Mouse (Mus musculus): ENCODE measurements at regions not wholly inside any gene's neighbourhood (a gene's known extent, or its start where the extent isn't known, plus 50 kb on each side); places are given as distances from the start of the nearest gene placed in this dataset.

DNA sequence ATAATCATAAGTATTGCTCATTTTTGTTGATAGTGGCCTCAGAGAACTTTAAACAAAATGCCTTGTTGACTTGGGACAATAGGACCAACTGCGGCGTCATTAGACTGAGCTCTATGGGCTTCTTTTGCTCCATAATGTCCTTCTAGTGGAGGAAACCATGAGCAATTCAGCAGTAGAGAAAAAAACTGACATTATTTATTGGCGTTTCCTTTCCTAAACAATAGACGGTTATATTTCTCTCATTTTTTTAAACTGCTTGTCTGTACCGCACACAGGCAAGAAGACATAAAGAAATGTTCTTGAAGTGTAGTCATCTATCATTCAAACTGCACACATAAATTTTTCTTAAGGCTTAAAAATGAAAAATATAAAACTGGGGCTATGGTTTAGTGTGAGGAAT is 310.8 kb downstream of the Basp1 start:
- H3K27me3 ChIP-seq (ENCODE audit: control insufficient read depth, insufficient read depth, low read length) = no peaks in the 10 kb centered on the region
- no peaks in the 10 kb centered on the region for H3K36me3 ChIP-seq (replicated peaks; ENCODE audit: control insufficient read depth, insufficient read depth)
- no peaks in the 10 kb centered on the region for H3K4me1 ChIP-seq (replicated peaks; ENCODE audit: control insufficient read depth, insufficient read depth, low read length)
- H3K27ac ChIP-seq = no peak overlapping the region
- DNase-seq (ENCODE audit: low spot score) (no peak), ATAC-seq (ENCODE audit: low FRiP score) (no peak)
- no peak overlapping the region for H3K9ac ChIP-seq
- no peaks in the 10 kb centered on the region for H3K9me3 ChIP-seq (ENCODE audit: control insufficient read depth, low read length)
- no peak overlapping the region for H3K4me2 ChIP-seq (replicated peaks)
- 90% methylated on average over 5 of the region's 5 CpGs for WGBS
- no peak overlapping the region for H3K4me3 ChIP-seq (replicated peaks; ENCODE audit: low read length)

DNA sequence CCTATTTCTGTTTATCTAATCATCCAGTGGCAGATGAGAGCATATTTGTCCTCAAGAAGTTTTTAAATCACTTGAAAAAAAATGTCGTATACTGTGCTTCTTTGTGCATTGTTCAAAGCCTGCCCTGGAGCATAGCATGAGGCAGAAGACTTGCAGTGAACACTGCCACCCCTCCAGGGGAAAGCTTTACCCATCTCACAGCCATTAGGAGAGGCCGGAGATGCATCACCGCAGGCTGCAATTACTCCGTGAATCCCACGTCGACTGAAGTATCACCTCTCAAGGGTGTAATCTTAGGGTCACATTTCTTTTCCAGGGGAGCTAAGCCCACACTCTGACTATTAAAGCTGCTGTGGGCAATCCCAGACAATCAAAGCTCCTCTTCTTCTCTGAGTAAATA is 319.8 kb downstream of the Basp1 start:
- Histone ChIP-seq H3K27ac (peak overlapping the region; percentile 32; the same call in 1 of the 2 replicates), H3K36me3 (replicated peaks; ENCODE audit: control insufficient read depth, insufficient read depth) (no peaks in the 10 kb centered on the region), H3K9ac (no peak overlapping the region), H3K4me1 (replicated peaks; ENCODE audit: control insufficient read depth, insufficient read depth, low read length) (peaks cover 3% of the 10 kb centered on the region; the same call in 1 of the 2 replicates), H3K9me3 (ENCODE audit: control insufficient read depth, low read length) (no peaks in the 10 kb centered on the region), H3K4me2 (replicated peaks) (no peak overlapping the region), H3K4me3 (replicated peaks; ENCODE audit: low read length) (no peak overlapping the region), H3K27me3 (ENCODE audit: control insufficient read depth, insufficient read depth, low read length) (no peaks in the 10 kb centered on the region)
- no peak for DNase-seq (ENCODE audit: low spot score)
- WGBS = 29% methylated on average over 6 of the region's 6 CpGs
- ATAC-seq (ENCODE audit: low FRiP score) = peak; percentile 48; the same call in 1 of the 2 replicates

DNA sequence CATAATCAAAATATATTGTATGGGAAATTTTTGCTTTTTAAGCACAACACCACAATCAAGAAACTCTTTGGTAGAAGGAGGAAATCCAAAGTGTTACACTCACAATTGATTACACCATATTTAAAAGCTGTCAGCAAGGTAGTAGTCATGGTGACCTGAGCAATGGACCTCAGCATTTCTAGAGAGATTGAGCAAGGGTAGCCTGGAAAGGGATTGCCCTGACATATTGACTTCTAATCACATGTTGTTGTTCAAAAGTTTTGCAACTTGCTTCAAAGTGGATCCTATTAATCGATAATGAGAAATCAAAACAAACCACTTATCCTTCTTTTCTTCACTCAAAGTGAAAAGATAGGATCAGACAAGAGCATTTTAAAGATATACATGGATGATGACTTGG is 343.9 kb downstream of the Basp1 start:
- ATAC-seq (ENCODE audit: low FRiP score) (no peak), DNase-seq (ENCODE audit: low spot score) (no peak)
- no peaks in the 10 kb centered on the region for H3K4me1 ChIP-seq (replicated peaks; ENCODE audit: control insufficient read depth, insufficient read depth, low read length)
- H3K9ac ChIP-seq = no peak overlapping the region
- H3K36me3 ChIP-seq (replicated peaks; ENCODE audit: control insufficient read depth, insufficient read depth) = no peaks in the 10 kb centered on the region
- no peak overlapping the region for H3K4me3 ChIP-seq (replicated peaks; ENCODE audit: low read length)
- no peaks in the 10 kb centered on the region for H3K27me3 ChIP-seq (ENCODE audit: control insufficient read depth, insufficient read depth, low read length)
- no peaks in the 10 kb centered on the region for H3K9me3 ChIP-seq (ENCODE audit: control insufficient read depth, low read length)
- no peak overlapping the region for H3K27ac ChIP-seq
- 93% methylated on average over 1 of the region's 1 CpGs for WGBS
- no peak overlapping the region for H3K4me2 ChIP-seq (replicated peaks)

DNA sequence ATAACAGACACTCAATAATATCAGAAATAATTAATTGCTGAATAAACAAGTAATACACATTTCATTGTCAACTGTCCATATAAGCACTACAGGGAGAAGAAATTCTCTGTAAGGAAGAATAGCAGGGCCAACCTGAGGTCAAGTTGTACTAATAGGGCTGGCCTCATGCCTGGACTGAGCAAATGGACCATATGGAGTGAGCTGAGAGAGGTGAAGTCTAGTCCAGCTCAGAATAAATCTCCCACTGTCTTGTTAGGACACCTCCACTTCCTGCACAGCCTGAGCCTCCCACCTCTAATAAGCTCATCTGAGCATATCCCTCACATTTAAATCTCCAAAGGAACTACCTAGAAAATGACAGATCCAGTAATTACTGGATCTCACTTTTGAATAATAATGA is 354.2 kb downstream of the Basp1 start:
- Histone ChIP-seq H3K27me3 (ENCODE audit: control insufficient read depth, insufficient read depth, low read length) (no peaks in the 10 kb centered on the region), H3K4me2 (replicated peaks) (no peak overlapping the region), H3K36me3 (replicated peaks; ENCODE audit: control insufficient read depth, insufficient read depth) (no peaks in the 10 kb centered on the region), H3K4me1 (replicated peaks; ENCODE audit: control insufficient read depth, insufficient read depth, low read length) (no peaks in the 10 kb centered on the region), H3K4me3 (replicated peaks; ENCODE audit: low read length) (no peak overlapping the region), H3K9me3 (ENCODE audit: control insufficient read depth, low read length) (no peaks in the 10 kb centered on the region), H3K9ac (no peak overlapping the region), H3K27ac (no peak overlapping the region)
- DNase-seq (ENCODE audit: low spot score) (no peak), ATAC-seq (ENCODE audit: low FRiP score) (no peak)

DNA sequence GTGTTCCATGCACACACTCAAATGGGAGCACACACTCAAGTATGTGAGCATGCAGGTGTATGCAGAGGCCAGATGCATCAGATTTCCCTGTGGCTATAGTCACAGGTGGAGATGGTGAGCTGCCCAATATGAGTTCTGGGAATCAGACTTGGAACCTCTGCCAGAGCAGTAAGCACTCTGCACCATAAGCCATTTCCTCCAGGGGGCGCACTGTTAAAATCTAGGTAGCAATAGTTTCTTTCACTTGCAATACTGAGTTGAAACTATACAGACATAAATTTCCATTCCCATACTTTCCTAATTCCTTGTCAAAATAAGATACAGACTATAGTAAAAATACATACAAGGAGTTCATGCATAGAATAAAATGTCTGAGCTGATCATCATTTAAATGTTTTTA is 365.7 kb downstream of the Basp1 start:
- no peaks in the 10 kb centered on the region for H3K36me3 ChIP-seq (replicated peaks; ENCODE audit: control insufficient read depth, insufficient read depth)
- ATAC-seq (ENCODE audit: low FRiP score) = no peak
- 34% methylated on average over 1 of the region's 1 CpGs for WGBS
- no peaks in the 10 kb centered on the region for H3K27me3 ChIP-seq (ENCODE audit: control insufficient read depth, insufficient read depth, low read length)
- no peaks in the 10 kb centered on the region for H3K4me1 ChIP-seq (replicated peaks; ENCODE audit: control insufficient read depth, insufficient read depth, low read length)
- H3K9me3 ChIP-seq (ENCODE audit: control insufficient read depth, low read length) = no peaks in the 10 kb centered on the region
- no peak overlapping the region for H3K27ac ChIP-seq
- DNase-seq (ENCODE audit: low spot score) = peak; percentile 70
- H3K4me2 ChIP-seq (replicated peaks) = no peak overlapping the region
- H3K4me3 ChIP-seq (replicated peaks; ENCODE audit: low read length) = no peak overlapping the region
- H3K9ac ChIP-seq = no peak overlapping the region

DNA sequence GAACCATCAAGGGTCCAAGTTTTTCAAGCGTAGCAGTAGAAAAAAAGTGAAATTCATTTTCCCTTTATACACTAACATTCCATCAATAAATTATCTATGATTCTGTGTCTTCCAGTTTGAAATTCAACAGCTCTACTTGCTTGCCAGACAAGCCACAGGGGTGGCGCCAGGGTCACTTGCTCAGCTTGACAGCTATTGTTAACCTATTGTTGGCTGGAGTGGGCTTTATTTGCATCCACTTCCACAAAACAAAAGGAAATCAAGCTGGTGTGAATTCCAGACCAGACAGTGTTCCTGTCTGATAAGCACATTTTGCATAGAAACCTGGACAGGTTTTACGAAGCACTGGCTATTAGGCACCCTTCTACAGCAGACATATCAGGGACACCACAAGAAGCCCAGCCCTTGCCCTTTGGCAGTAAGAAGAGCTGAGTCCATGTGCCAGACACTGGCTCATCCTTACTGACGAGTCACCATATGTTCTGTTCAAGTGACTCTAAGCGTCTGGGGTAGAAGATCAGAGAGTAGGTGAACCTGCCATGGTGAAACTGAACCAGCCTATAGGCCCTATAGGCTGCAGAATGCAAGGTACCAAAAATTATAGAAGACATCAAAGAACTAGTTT is 366.9 kb downstream of the Basp1 start:
- no peak for ATAC-seq (ENCODE audit: low FRiP score)
- no peaks in the 10 kb centered on the region for H3K36me3 ChIP-seq (replicated peaks; ENCODE audit: control insufficient read depth, insufficient read depth)
- DNase-seq (ENCODE audit: low spot score) = no peak
- H3K27me3 ChIP-seq (ENCODE audit: control insufficient read depth, insufficient read depth, low read length) = no peaks in the 10 kb centered on the region
- H3K9me3 ChIP-seq (ENCODE audit: control insufficient read depth, low read length) = no peaks in the 10 kb centered on the region
- H3K4me3 ChIP-seq (replicated peaks; ENCODE audit: low read length) = no peak overlapping the region
- H3K4me1 ChIP-seq (replicated peaks; ENCODE audit: control insufficient read depth, insufficient read depth, low read length) = no peaks in the 10 kb centered on the region
- no peak overlapping the region for H3K9ac ChIP-seq
- WGBS = 27% methylated on average over 5 of the region's 5 CpGs
- no peak overlapping the region for H3K4me2 ChIP-seq (replicated peaks)
- no peak overlapping the region for H3K27ac ChIP-seq

DNA sequence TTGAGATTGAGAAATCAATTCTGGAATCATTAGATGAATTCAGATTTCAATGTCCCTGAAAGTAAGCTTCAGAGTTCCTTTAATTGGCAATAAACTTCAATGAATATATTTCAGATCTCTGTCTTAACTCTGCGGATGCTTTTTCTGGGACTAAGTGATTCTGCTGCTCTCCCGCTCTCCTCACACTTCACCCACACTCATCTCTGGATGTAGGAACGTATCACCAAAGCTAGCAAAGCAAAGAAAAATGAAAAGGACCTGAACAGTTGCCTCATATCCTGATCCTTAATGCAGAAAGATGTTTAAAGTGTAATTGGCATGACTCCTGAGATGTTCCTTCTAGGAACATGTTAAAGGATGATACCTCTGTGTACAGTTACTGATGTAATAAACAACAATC is 377.3 kb downstream of the Basp1 start:
- Histone ChIP-seq H3K4me3 (replicated peaks; ENCODE audit: low read length) (no peak overlapping the region), H3K27me3 (ENCODE audit: control insufficient read depth, insufficient read depth, low read length) (no peaks in the 10 kb centered on the region), H3K9me3 (ENCODE audit: control insufficient read depth, low read length) (no peaks in the 10 kb centered on the region), H3K4me1 (replicated peaks; ENCODE audit: control insufficient read depth, insufficient read depth, low read length) (no peaks in the 10 kb centered on the region), H3K27ac (no peak overlapping the region), H3K36me3 (replicated peaks; ENCODE audit: control insufficient read depth, insufficient read depth) (no peaks in the 10 kb centered on the region), H3K9ac (no peak overlapping the region), H3K4me2 (replicated peaks) (no peak overlapping the region)
- 89% methylated on average over 3 of the region's 3 CpGs for whole genome bisulfite sequencing
- no peak for ATAC-seq (ENCODE audit: low FRiP score)
- DNase-seq (ENCODE audit: low spot score) = no peak

DNA sequence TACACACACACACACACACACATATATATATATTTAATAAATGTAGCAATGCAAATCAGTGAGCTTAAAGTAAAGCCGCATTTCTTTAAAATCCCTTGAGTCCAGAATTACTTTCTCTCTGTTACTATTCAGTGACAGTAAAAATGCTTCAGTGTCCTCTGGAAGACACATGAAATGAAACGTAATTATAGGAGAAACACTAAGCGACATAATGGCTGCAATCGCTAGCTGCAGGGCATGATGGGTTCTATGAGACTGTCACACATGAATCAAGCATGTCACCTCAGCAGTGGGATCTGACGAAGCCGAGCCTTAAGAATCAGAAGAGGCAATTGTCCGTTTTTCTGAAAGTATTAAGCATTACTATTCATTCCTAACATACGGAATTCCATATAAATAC is 385.7 kb downstream of the Basp1 start:
- H3K4me3 ChIP-seq (replicated peaks; ENCODE audit: low read length) = no peak overlapping the region
- 39% methylated on average over 8 of the region's 8 CpGs for WGBS
- no peaks in the 10 kb centered on the region for H3K9me3 ChIP-seq (ENCODE audit: control insufficient read depth, low read length)
- peak overlapping the region; percentile 42; the same call in 1 of the 2 replicates for H3K9ac ChIP-seq
- H3K27ac ChIP-seq = peak overlapping the region; percentile 76
- peaks cover 22% of the 10 kb centered on the region for H3K4me1 ChIP-seq (replicated peaks; ENCODE audit: control insufficient read depth, insufficient read depth, low read length)
- H3K36me3 ChIP-seq (replicated peaks; ENCODE audit: control insufficient read depth, insufficient read depth) = no peaks in the 10 kb centered on the region
- peak overlapping the region; percentile 33 for H3K4me2 ChIP-seq (replicated peaks)
- DNase-seq (ENCODE audit: low spot score) = no peak
- no peaks in the 10 kb centered on the region for H3K27me3 ChIP-seq (ENCODE audit: control insufficient read depth, insufficient read depth, low read length)
- ATAC-seq (ENCODE audit: low FRiP score) = no peak

DNA sequence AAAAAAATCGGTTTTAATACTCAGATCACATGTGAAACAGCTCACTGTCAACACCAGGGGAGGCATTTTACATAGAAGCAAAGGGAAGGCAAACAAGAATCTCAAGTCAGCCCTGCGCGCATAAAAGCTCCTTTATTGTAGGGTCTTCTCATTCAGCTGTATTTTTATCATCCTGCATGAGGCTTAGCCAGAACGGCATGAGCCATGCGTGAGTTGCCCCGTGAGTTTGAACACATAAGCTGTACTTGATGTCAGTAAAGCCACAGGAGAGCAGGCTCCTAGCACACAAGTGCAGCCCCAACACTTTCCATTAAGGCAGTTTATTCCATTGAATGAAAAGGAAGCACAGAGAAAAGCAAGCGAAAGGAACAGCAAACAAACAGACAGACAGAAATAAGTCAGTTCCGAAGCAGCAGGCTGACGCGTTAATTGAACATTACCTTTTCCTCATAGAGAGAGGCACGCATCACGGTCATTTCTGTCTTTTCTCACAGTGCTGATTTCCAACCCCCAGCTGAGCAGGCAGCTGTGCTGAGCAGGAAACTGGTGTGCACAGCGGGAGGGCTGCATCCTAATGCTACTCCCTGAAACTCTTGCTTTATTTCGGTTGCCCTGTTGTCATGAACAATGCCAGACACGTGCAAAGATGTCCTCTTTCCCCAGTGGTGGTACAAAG is 386.6 kb downstream of the Basp1 start:
- Histone ChIP-seq H3K36me3 (replicated peaks; ENCODE audit: control insufficient read depth, insufficient read depth) (no peaks in the 10 kb centered on the region), H3K4me2 (replicated peaks) (peak overlapping the region; percentile 60), H3K4me1 (replicated peaks; ENCODE audit: control insufficient read depth, insufficient read depth, low read length) (peaks cover 22% of the 10 kb centered on the region), H3K27ac (peak overlapping the region; percentile 96), H3K4me3 (replicated peaks; ENCODE audit: low read length) (peak overlapping the region; percentile 35), H3K27me3 (ENCODE audit: control insufficient read depth, insufficient read depth, low read length) (no peaks in the 10 kb centered on the region), H3K9ac (peak overlapping the region; percentile 64), H3K9me3 (ENCODE audit: control insufficient read depth, low read length) (no peaks in the 10 kb centered on the region)
- DNase-seq (ENCODE audit: low spot score) = peak; percentile 77
- ATAC-seq (ENCODE audit: low FRiP score) = peak; percentile 75
- WGBS = 2% methylated on average over 15 of the region's 15 CpGs

Data from hindbrain, embryonic 14.5 days (tissue).